Mouse (Mus musculus) heart, postnatal 36 days (tissue): ENCODE results near the gene Sgca. TPM values are rescaled to one million over a fixed set of nuclear protein-coding genes. Genes with fewer than 3 reads are reported as not detected.
A peak's percentile ranks its signal among the peaks of the same experiment; 100 is the strongest.

Experiments used
- DNase-seq, 2 experiments: peaks; one replicate each; pipeline ENCODE4 v3.0.0; 2021 to 2022
- intact Hi-C: fragments of 180-260 bp; cut with DNase I; formaldehyde crosslinking; loops from one replicate; pipeline ENCODE4 v1.15.1; 2025
- total RNA-seq, 2 experiments: library from RNA; stranded (reverse); gene quantifications; 2 replicates each; pipeline ENCODE4 v1.2.3; 2021

The Sgca gene
- total RNA-seq, 2 experiments from 2014 or later = 185 to 189 TPM

- intact Hi-C loops = loop anchor here (1.0 kb wide), 1 partner anchor 32 kb away; no protein-coding TSS in a partner anchor
- peak; percentile 83 to 87 for DNase-seq
These were observed 17.9 kb downstream of the Sgca start for GRCm38 (mm10) chr11:94958065-94958858.

DNA sequence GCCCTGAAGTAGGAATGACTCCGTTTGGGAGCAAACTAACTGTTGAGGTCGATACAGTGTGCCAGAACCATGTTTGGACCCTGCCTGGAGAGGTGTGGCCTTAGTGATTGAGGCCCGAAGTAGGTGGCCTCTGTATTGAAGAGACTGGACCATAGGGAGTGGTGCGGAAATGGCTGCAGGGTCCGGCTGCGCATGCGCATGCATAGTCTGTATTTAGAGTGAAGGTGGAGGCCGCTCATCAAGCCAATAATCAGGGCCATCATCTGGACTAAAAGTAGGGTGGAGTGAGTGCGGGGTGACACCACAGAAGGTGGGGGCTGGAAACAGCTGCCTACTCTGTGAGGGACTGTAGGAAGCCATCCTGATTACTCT is 18.4 kb downstream of the Sgca start:
- intact Hi-C loops = loop anchor here (1.0 kb wide), 1 partner anchor 33 kb away; no protein-coding TSS in a partner anchor
- DNase-seq = peak in 1 of 2 experiments; percentile 72

DNA sequence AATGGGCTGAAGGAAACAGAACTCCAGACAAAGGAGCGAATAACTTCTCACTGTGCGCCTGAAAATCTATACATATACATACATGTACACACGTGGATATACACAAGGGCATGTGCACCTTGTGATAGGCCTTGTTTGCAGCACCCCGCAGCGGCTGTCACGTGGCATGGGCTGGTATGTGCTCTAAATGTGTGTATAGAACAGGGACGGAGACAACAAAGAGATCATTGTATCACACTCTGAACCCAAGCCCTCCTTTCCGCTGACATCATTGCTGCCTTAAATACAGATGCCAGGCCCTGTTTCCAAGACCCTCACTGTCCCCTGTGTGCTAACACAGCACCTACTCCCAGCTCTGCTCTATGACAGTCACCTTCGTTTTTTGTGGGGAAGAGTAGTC is 21.0 kb downstream of the Sgca start:
- intact Hi-C loops = no loop called here
- no peak for DNase-seq

DNA sequence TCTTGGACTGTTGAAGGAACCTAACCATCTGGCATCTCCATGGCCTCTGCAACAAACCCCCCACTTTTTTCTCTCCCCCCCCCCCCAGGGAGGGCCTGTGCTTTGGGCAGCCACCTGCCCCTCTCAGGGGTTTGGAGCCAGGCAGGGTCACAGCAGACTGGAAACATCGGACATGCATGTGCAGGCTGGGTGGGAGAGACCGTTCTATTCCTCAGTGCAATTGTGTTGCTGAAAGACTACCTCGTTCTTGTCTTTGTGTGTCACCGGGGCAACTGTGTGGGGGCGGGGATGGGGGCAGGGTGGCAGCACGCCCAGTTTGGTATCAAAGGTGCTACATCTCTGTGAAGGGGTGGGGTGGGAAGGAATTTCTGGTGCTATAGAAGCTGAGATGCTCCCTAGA is 24.0 kb downstream of the Sgca start:
- intact Hi-C loops = no loop called here
- DNase-seq = no peak

DNA sequence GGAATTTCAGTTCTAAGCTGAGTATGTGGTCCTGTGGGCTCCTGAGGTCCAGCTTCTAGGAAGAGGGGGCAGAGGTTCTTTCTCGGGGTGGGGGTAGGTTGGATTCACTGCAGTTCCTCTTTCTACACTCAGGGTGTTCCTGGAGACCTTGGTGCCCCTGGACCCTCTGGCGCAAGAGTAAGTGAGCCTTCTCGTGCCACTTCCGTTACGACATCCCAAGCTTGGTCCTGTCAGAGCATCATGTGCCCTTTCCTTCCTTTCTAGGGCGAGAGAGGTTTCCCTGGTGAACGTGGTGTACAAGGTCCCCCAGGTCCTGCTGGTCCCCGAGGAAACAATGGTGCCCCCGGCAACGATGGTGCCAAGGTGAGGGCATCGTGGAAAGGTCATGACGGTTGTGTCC is 30.9 kb downstream of the Sgca start:
- intact Hi-C loops = no loop called here
- DNase-seq = no peak

- intact Hi-C loops = no loop called here
- no peak for DNase-seq
These were observed 31.8 kb downstream of the Sgca start for GRCm38 (mm10) chr11:94944295-94944694.

GRCm38 (mm10) chr11:94943054-94943453 is 33.1 kb downstream of the Sgca start:
- intact Hi-C loops = no loop called here
- DNase-seq = no peak

DNA sequence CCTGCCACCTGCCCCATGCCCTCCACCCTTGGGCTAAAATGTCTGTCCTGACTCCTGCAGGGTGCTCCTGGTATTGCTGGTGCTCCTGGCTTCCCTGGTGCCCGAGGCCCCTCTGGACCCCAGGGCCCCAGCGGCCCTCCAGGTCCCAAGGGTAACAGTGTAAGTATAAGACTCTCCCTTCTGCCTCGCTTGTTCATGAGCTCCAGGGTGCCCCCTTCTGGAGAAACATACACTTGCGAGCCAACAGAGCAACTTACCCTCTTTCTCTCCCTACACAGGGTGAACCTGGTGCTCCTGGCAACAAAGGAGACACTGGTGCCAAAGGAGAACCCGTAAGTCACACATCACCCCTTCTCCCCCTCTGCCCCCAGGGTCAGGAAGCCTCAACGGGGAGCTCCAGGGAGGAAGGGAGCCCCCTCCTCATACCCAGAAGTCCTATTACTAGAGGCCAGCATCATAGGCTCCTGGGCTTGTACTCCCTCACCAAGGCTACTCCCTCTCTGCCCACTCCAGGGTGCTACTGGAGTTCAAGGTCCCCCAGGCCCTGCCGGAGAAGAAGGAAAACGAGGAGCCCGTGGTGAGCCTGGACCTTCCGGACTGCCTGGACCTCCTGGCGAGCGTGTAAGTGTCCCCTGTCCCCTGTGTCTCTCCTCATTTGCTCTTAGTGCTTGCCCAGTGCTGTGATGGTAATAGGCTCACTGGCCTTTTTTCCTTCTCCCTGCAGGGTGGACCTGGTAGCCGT is 33.7 kb downstream of the Sgca start:
- intact Hi-C loops = no loop called here
- DNase-seq = peak; percentile 55 to 61

DNA sequence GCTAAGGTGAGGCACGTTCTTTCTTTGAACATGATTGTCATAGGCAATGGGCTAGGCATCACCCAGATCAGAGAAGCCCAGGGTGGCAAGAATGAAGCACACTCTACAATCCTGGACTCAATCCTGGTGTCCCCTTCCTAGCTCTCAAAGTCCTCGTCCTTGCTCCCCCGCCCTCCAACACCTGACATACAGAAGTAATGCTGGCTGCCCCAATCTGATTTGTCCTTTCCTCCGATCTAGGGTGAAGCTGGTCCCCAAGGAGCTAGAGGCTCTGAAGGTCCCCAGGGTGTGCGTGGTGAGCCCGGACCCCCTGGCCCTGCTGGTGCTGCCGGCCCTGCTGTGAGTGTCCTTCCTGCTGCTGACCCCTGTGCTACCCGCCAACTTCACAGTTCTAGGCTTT is 34.4 kb downstream of the Sgca start:
- intact Hi-C loops = no loop called here
- DNase-seq = no peak

- DNase-seq = no peak
- intact Hi-C loops = no loop called here
These were observed 35.0 kb downstream of the Sgca start for GRCm38 (mm10) chr11:94941121-94941520.

GRCm38 (mm10) chr11:94939280-94939679 is 36.8 kb downstream of the Sgca start:
- intact Hi-C loops = loop anchor here (1.0 to 2.0 kb wide), 2 partner anchors 31 to 62 kb away; no protein-coding TSS in a partner anchor
- peak; percentile 78 to 86 for DNase-seq

DNA sequence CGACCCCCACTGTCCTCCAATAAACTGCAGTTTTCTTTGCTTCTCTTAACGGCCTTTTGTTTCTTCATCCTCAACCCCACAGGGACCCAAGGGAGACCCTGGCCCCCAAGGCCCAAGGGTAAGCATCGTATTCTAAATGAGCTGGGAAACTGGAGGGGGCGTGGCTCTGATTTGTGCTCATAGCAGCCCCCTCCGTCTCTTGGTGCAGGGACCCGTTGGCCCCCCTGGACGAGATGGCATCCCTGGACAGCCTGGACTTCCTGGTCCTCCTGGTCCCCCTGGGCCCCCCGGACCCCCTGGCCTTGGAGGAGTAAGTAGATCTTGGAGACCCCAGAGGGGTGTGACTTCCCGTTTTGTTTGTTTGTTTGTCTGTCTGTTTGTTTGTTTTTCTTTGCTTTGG is 37.8 kb downstream of the Sgca start:
- DNase-seq = no peak
- intact Hi-C loops = loop anchor here (2.0 kb wide), 1 partner anchor 63 kb away; no protein-coding TSS in a partner anchor

- DNase-seq = no peak
These were observed 38.3 kb downstream of the Sgca start for GRCm38 (mm10) chr11:94937787-94938186.

GRCm38 (mm10) chr11:94937335-94937781 is 38.8 kb downstream of the Sgca start:
- no peak for DNase-seq
- intact Hi-C loops = loop anchor here (1.0 to 2.0 kb wide), 3 partner anchors 105 to 207 kb away; no protein-coding TSS in a partner anchor

More at GRCm38 (mm10) chr11:94937787-94938186, 38.3 kb downstream of the Sgca start:
- intact Hi-C loops = loop anchor here (1.0 to 2.0 kb wide), 4 partner anchors 63 to 207 kb away; no protein-coding TSS in a partner anchor

DNA sequence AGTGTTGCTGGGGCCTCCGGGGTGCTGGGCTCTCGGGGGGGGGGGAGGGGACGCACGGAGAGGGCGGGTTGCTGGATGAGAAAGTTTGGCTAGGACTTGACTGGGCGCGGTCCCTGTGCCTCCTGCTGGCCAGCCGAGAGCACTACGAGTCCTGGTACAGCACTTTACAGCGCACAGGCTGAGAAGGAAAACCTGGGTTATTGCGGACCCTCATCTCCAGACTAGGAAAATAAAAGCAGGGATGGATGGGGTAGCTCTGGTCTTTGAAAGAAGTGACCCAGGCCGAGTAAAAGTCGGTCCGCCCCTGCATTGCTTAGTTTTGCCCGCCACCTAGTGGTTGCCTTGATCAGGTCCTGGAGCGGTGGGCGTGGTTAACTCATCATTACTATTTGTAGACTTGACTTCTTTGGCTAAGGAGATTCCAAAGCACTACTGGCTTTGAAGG is 39.3 kb downstream of the Sgca start:
- intact Hi-C loops = loop anchor here (1.0 to 2.0 kb wide), 4 partner anchors 71 to 206 kb away; no protein-coding TSS in a partner anchor

DNA sequence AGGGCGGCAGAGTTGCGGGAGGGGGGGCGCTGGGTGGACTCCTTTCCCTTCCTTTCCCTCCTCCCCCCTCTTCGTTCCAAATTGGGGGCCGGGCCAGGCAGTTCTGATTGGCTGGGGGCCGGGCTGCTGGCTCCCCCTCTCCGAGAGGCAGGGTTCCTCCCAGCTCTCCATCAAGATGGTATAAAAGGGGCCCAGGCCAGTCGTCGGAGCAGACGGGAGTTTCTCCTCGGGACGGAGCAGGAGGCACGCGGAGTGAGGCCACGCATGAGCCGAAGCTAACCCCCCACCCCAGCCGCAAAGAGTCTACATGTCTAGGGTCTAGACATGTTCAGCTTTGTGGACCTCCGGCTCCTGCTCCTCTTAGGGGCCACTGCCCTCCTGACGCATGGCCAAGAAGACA is 40.1 kb downstream of the Sgca start, which contains the start of gene Col1a1:
Gene Col1a1 (plus strand): TSS at position 180 of the 400 bp plus-strand sequence.
- intact Hi-C loops = loop anchor here (1.0 to 2.0 kb wide), 2 partner anchors 70 to 205 kb away; no protein-coding TSS in a partner anchor
- DNase-seq = peak; percentile 75 to 76

More for the DNA sequence above, 39.3 kb downstream of the Sgca start:
- peak; percentile 93 to 94 for DNase-seq

GRCm38 (mm10) chr11:94934526-94934925 is 41.6 kb downstream of the Sgca start:
- intact Hi-C loops = no loop called here
- DNase-seq = no peak

GRCm38 (mm10) chr11:94933584-94933983 is 42.5 kb downstream of the Sgca start:
- intact Hi-C loops = no loop called here
- no peak for DNase-seq

DNA sequence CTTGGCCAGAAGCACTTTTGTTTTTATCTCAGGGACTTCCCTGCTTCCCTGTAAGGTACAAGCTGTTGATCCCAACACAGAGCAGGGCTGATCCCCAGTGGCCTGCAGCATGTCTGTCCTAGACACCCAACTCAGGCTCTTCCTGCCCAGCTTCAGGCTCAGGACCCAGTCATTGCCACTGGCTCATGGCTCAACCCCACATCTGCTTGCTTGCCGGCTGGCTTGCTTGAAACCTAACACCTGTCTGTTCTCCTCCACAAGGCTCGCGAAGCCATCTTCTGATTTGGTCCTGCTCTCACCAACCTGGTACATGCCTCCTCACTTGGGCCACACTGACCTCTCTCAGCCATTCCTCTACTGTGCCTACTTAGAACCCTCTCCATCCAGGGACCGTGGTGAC is 46.0 kb downstream of the Sgca start:
- DNase-seq = no peak
- intact Hi-C loops = no loop called here

GRCm38 (mm10) chr11:94929599-94929998 is 46.5 kb downstream of the Sgca start:
- DNase-seq = no peak
- intact Hi-C loops = no loop called here

DNA sequence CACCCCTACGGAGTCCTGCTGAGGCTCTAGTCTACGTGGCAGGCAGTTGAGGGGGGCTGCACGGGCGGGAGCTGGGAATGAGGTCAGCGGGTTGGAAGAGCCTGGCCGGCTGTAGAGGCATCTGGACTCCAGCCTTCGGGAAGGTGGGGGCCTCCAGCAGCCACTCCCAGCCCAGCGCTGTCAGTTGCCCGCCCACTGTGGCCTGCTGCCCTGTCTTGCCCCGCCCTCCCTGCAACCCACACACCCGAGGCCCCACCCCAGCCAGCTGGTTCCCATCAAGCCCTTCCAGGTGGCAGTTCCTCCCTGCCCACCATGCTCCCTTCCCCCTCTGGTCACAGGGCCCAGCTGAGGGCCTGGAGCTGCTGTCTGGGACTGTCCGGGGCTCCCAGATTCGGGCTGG is 47.3 kb downstream of the Sgca start:
- intact Hi-C loops = no loop called here
- peak; percentile 84 to 86 for DNase-seq
